Mouse (Mus musculus) cerebellum, postnatal 14 days (tissue): Measurements from ENCODE around the gene Itih2.

Source experiments
- DNase-seq, 2 experiments: peaks; one replicate each; pipeline ENCODE4 v3.0.0; 2021; ENCODE audit warnings: mixed read lengths in 2 of 2

The Itih2 gene

GRCm38 (mm10) chr2:10108535-10109189 is 22.5 kb downstream of the Itih2 start:
- DNase-seq = no peak

- DNase-seq = peak; percentile 67 to 68
Observed at GRCm38 (mm10) chr2:10101180-10101579, 30.0 kb downstream of the Itih2 start.

GRCm38 (mm10) chr2:10100471-10100870 is 30.7 kb downstream of the Itih2 start:
- DNase-seq = no peak

GRCm38 (mm10) chr2:10098598-10099215 is 32.5 kb downstream of the Itih2 start:
- DNase-seq = peak; percentile 76 to 83

- no peak for DNase-seq
Observed at GRCm38 (mm10) chr2:10094327-10095100, 36.7 kb downstream of the Itih2 start.

- DNase-seq = no peak
Observed at GRCm38 (mm10) chr2:10087256-10087850, 43.8 kb downstream of the Itih2 start.

- no peak for DNase-seq
Observed at GRCm38 (mm10) chr2:10082737-10083136, 48.5 kb downstream of the Itih2 start.

- DNase-seq = no peak
Observed at GRCm38 (mm10) chr2:10081453-10082080, 49.6 kb downstream of the Itih2 start.

- DNase-seq = peak; percentile 98
Observed at GRCm38 (mm10) chr2:10080310-10081010, 50.7 kb downstream of the Itih2 start, which contains the start of the genes Atp5c1 and Kin. Gene Atp5c1, minus strand, starts transcription at chr2:10080510. Gene Kin, plus strand, starts transcription at chr2:10080593.

- DNase-seq = no peak
Observed at GRCm38 (mm10) chr2:10079745-10080309, 51.4 kb downstream of the Itih2 start.

- no peak for DNase-seq
Observed at GRCm38 (mm10) chr2:10076675-10077074, 54.5 kb downstream of the Itih2 start.

GRCm38 (mm10) chr2:10074470-10074869 is 56.7 kb downstream of the Itih2 start:
- DNase-seq = no peak

- no peak for DNase-seq
Observed at GRCm38 (mm10) chr2:10071751-10072150, 59.4 kb downstream of the Itih2 start.

GRCm38 (mm10) chr2:10058836-10059235 is 72.4 kb downstream of the Itih2 start:
- DNase-seq = no peak

GRCm38 (mm10) chr2:10051996-10052395 is 79.2 kb downstream of the Itih2 start:
- DNase-seq = no peak

- DNase-seq = no peak
Observed at GRCm38 (mm10) chr2:10050878-10051277, 80.3 kb downstream of the Itih2 start.

GRCm38 (mm10) chr2:10049456-10049855 is 81.7 kb downstream of the Itih2 start:
- no peak for DNase-seq

- peak; percentile 96 to 97 for DNase-seq
Observed at GRCm38 (mm10) chr2:10048461-10048860, 82.7 kb downstream of the Itih2 start, which contains the start of gene Taf3. Gene Taf3, minus strand, starts transcription at chr2:10048596.

- DNase-seq = peak; percentile 54 to 55
Observed at GRCm38 (mm10) chr2:10047758-10048436, 83.3 kb downstream of the Itih2 start.
